9 mouse cellular contexts compared by ENCODE assay signal in the genomic region with DNA sequence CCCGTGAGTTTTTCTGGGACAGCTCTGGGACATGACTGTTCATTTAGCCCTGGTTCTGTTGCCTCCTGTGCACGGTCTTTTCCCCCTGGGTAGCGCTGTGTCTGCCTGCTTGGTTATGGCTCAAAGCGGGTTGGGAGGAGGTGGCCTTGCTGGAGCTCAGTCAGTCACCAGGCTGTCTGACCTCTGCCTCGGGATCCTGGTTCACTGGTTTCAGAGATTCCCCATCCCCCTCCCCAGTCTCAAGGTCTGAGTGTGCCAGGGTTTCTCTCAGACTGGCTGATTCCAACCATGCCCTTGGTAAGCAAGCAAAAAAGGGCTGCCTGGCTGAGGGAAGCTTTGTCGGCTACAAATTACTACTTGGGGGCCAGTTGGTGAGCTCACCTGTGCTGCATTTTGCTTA.
A peak's percentile ranks its signal among the peaks of the same experiment; 100 is the strongest.
DNase-seq lines count a peak whose midpoint lies in the region; ATAC-seq and TF ChIP-seq lines count a peak whose summit lies in the region.
"Had no signal": no experiment of that assay in that cellular context is flagged by ENCODE, and none has a peak within 500 bp of the region (broad histone marks: within the 10 kb centered on the region; RNA-seq: fewer than 3 reads in every experiment).

No protein-coding gene starts in this region.

- peaks cover 37% of the 10 kb centered on the region for H3K4me1 ChIP-seq in lung, embryonic 14.5 days (ENCODE audit: insufficient read depth)
- H3K4me1 ChIP-seq in kidney, embryonic 16.5 days (ENCODE audit: insufficient read depth, low read length): peaks cover 65% of the 10 kb centered on the region
- peaks cover 44% of the 10 kb centered on the region for H3K4me1 ChIP-seq in midbrain, embryonic 16.5 days (ENCODE audit: control insufficient read depth, insufficient read depth, low read length)

- H3K27me3 ChIP-seq in lung, embryonic 14.5 days (ENCODE audit: insufficient read depth, low read length): no peaks in the 10 kb centered on the region
- H3K27me3 ChIP-seq in kidney, embryonic 16.5 days (ENCODE audit: insufficient read depth, low read length): no peaks in the 10 kb centered on the region
- H3K27me3 ChIP-seq in midbrain, embryonic 16.5 days (ENCODE audit: control insufficient read depth, insufficient read depth, low read depth, low read length): no peaks in the 10 kb centered on the region

- H3K9ac ChIP-seq in lung, embryonic 14.5 days: no peak overlapping the region; the same call in 1 of the 2 replicates
- H3K9ac ChIP-seq in kidney, embryonic 16.5 days (replicated peaks; ENCODE audit: low read length): peak overlapping the region; percentile 13; the same call in 1 of the 2 replicates
- no peak overlapping the region for H3K9ac ChIP-seq in midbrain, embryonic 16.5 days (ENCODE audit: low read depth, low read length)

- no peaks in the 10 kb centered on the region for H3K36me3 ChIP-seq in lung, embryonic 14.5 days (ENCODE audit: insufficient read depth)
- no peaks in the 10 kb centered on the region for H3K36me3 ChIP-seq in kidney, embryonic 16.5 days (ENCODE audit: insufficient read depth, low read length)
- H3K36me3 ChIP-seq in midbrain, embryonic 16.5 days (ENCODE audit: control insufficient read depth, insufficient read depth, low read length): no peaks in the 10 kb centered on the region

- H3K27ac ChIP-seq in lung, embryonic 14.5 days (ENCODE audit: low read depth): peak overlapping the region; percentile 50; the same call in 1 of the 2 replicates
- peak overlapping the region; percentile 94 for H3K27ac ChIP-seq in kidney, embryonic 16.5 days (ENCODE audit: low read length)
- 0 out of 2 replicates have a peak overlapping the region, but pooled peaks have one; percentile 17 for H3K27ac ChIP-seq in midbrain, embryonic 16.5 days (ENCODE audit: low read length)

- H3K4me2 ChIP-seq in lung, embryonic 14.5 days: no peak overlapping the region
- H3K4me2 ChIP-seq in kidney, embryonic 16.5 days (replicated peaks; ENCODE audit: low read depth, low read length): peak overlapping the region; percentile 18; the same call in 1 of the 2 replicates
- H3K4me2 ChIP-seq in midbrain, embryonic 16.5 days (ENCODE audit: low read length): no peak overlapping the region

- TF ChIP-seq CTCF in lung, embryonic 14.5 days (IDR thresholded peaks at IDR 0.05; ENCODE audit: low read depth): no peak

- ATAC-seq in lung, embryonic 14.5 days (ENCODE audit: insufficient read depth): no peak
- peak; percentile 44 for ATAC-seq in kidney, embryonic 16.5 days (ENCODE audit: low FRiP score, low TSS enrichment)
- ATAC-seq in midbrain, embryonic 16.5 days: no peak

- WGBS in lung, embryonic 14.5 days: 53% methylated on average over 6 of the region's 6 CpGs
- WGBS in kidney, embryonic 16.5 days: 21% methylated on average over 6 of the region's 6 CpGs
- WGBS in midbrain, embryonic 16.5 days: 56% methylated on average over 6 of the region's 6 CpGs

- no peak for DNase-seq in lung, embryonic 14.5 days
- no peak for DNase-seq in lung, postnatal 14 days
- DNase-seq in adrenal gland, postnatal 36 days: peak; percentile 87 to 88
- no peak for DNase-seq in spleen, postnatal 4 days (ENCODE audit: low spot score in 2 of 2)
- no peak for DNase-seq in heart, postnatal 14 days
- no peak for DNase-seq in cerebellum, adult 11-12 months
- DNase-seq: cerebellum, adult 18-20 months had no signal

- H3K9me3 ChIP-seq in lung, embryonic 14.5 days (ENCODE audit: low read depth, low read length): no peaks in the 10 kb centered on the region
- no peaks in the 10 kb centered on the region for H3K9me3 ChIP-seq in kidney, embryonic 16.5 days (ENCODE audit: low read length)
- no peaks in the 10 kb centered on the region for H3K9me3 ChIP-seq in midbrain, embryonic 16.5 days (replicated peaks; ENCODE audit: control insufficient read depth, low read length, poor library complexity, severe bottlenecking)

- intact Hi-C loops in heart, postnatal 14 days (cut with DNase I): no loop called here

- no peak overlapping the region for H3K4me3 ChIP-seq in lung, embryonic 14.5 days (ENCODE audit: low read depth, low read length)
- no peak overlapping the region for H3K4me3 ChIP-seq in kidney, embryonic 16.5 days (ENCODE audit: low read length)
- no peak overlapping the region for H3K4me3 ChIP-seq in midbrain, embryonic 16.5 days (ENCODE audit: low read depth, low read length)

Comparison
In these comparisons a context has a peak if more than half of its experiments do, and no peak if none do; other contexts are left out.
1. DNase-seq: peak in adrenal gland, postnatal 36 days (2 of 2); none in lung, embryonic 14.5 days (single experiment), lung, postnatal 14 days (single experiment), spleen, postnatal 4 days (0 of 2), heart, postnatal 14 days (0 of 2) and cerebellum, adult 11-12 months (single experiment).
2. H3K27ac ChIP-seq: peak in every context shown above with its lines; median percentile 94 in kidney, embryonic 16.5 days; 50 in lung, embryonic 14.5 days; 17 in midbrain, embryonic 16.5 days.